ENCODE assay signal across 8 mouse cellular contexts in genomic region chr4:44232771-44233712, GRCm38 (mm10). TPM values are rescaled to one million over a fixed set of nuclear protein-coding genes. Genes with fewer than 3 reads are reported as not detected.
DNase-seq lines count a peak whose midpoint lies in the region; ATAC-seq and TF ChIP-seq lines count a peak whose summit lies in the region.

No protein-coding gene starts in this region.

- ATAC-seq in embryonic facial prominence, embryonic 15.5 days (ENCODE audit: insufficient number of reproducible peaks, low FRiP score, low TSS enrichment, low read depth) = peak; percentile 27
- ATAC-seq in heart, embryonic 13.5 days (ENCODE audit: extremely low read depth, insufficient number of reproducible peaks, low FRiP score, low TSS enrichment) = peak; percentile 28
- peak; percentile 57 for ATAC-seq in kidney, embryonic 15.5 days (replicated peaks; ENCODE audit: low FRiP score)
- no peak for ATAC-seq in liver, embryonic 16.5 days (ENCODE audit: low read depth)
- ATAC-seq in neural tube, embryonic 11.5 days (ENCODE audit: insufficient read depth, low FRiP score, low TSS enrichment) = peak; percentile 64

- no peaks in the 10 kb centered on the region for H3K79me3 ChIP-seq in C2C12 (ENCODE audit: low read depth)

- H3K9ac ChIP-seq in embryonic facial prominence, embryonic 15.5 days = peak overlapping the region; percentile 77
- peak overlapping the region; percentile 97 for H3K9ac ChIP-seq in heart, embryonic 13.5 days
- peak overlapping the region; percentile 80 for H3K9ac ChIP-seq in kidney, embryonic 15.5 days
- H3K9ac ChIP-seq in liver, embryonic 16.5 days (ENCODE audit: low read depth, low read length) = peak overlapping the region; percentile 81
- peak overlapping the region; percentile 87 for H3K9ac ChIP-seq in neural tube, embryonic 11.5 days (ENCODE audit: low read length)

- no peaks in the 10 kb centered on the region for H3K27me3 ChIP-seq in C2C12 (ENCODE audit: control insufficient read depth, insufficient read depth, insufficient read length)
- H3K27me3 ChIP-seq in embryonic facial prominence, embryonic 15.5 days = no peaks in the 10 kb centered on the region
- no peaks in the 10 kb centered on the region for H3K27me3 ChIP-seq in heart, embryonic 13.5 days (replicated peaks)
- no peaks in the 10 kb centered on the region for H3K27me3 ChIP-seq in kidney, embryonic 15.5 days
- peaks cover 15% of the 10 kb centered on the region for H3K27me3 ChIP-seq in liver, embryonic 16.5 days (ENCODE audit: control insufficient read depth, insufficient read depth, low read depth, low read length)
- H3K27me3 ChIP-seq in neural tube, embryonic 11.5 days (ENCODE audit: control insufficient read depth, insufficient read depth, low read length) = no peaks in the 10 kb centered on the region

- H3K79me2 ChIP-seq in C2C12 (ENCODE audit: control insufficient read depth, insufficient read depth) = peaks cover 5% of the 10 kb centered on the region

- H3K4me1 ChIP-seq in embryonic facial prominence, embryonic 15.5 days = peaks cover 26% of the 10 kb centered on the region
- peaks cover 26% of the 10 kb centered on the region for H3K4me1 ChIP-seq in heart, embryonic 13.5 days
- H3K4me1 ChIP-seq in kidney, embryonic 15.5 days = peaks cover 27% of the 10 kb centered on the region
- H3K4me1 ChIP-seq in liver, embryonic 16.5 days (ENCODE audit: control insufficient read depth, low read depth, low read length) = peaks cover 18% of the 10 kb centered on the region
- peaks cover 12% of the 10 kb centered on the region for H3K4me1 ChIP-seq in neural tube, embryonic 11.5 days (ENCODE audit: control insufficient read depth, insufficient read depth, low read length)

- TF ChIP-seq CTCF in C2C12 (IDR thresholded peaks at IDR 0.05; ENCODE audit: control insufficient read depth, insufficient read depth, insufficient read length) = no peak

- peak overlapping the region; percentile 90 for H3K4me2 ChIP-seq in embryonic facial prominence, embryonic 15.5 days (replicated peaks)
- peak overlapping the region; percentile 93 for H3K4me2 ChIP-seq in heart, embryonic 13.5 days
- peak overlapping the region; percentile 84 for H3K4me2 ChIP-seq in kidney, embryonic 15.5 days
- H3K4me2 ChIP-seq in liver, embryonic 16.5 days (ENCODE audit: low read depth, low read length) = peak overlapping the region; percentile 85
- peak overlapping the region; percentile 78 for H3K4me2 ChIP-seq in neural tube, embryonic 11.5 days (ENCODE audit: low read depth)

- H3K36me3 ChIP-seq in C2C12 (ENCODE audit: control insufficient read depth, insufficient read depth) = no peaks in the 10 kb centered on the region
- no peaks in the 10 kb centered on the region for H3K36me3 ChIP-seq in embryonic facial prominence, embryonic 15.5 days
- H3K36me3 ChIP-seq in heart, embryonic 13.5 days = no peaks in the 10 kb centered on the region
- no peaks in the 10 kb centered on the region for H3K36me3 ChIP-seq in kidney, embryonic 15.5 days
- no peaks in the 10 kb centered on the region for H3K36me3 ChIP-seq in liver, embryonic 16.5 days (ENCODE audit: control insufficient read depth, insufficient read depth)
- no peaks in the 10 kb centered on the region for H3K36me3 ChIP-seq in neural tube, embryonic 11.5 days (ENCODE audit: control insufficient read depth, insufficient read depth, low read length)

- under 1% methylated on average over 29 of the region's 68 CpGs for WGBS in embryonic facial prominence, embryonic 15.5 days
- 1% methylated on average over 45 of the region's 68 CpGs for WGBS in heart, embryonic 13.5 days
- 0% methylated on average over 35 of the region's 68 CpGs for WGBS in kidney, embryonic 15.5 days
- WGBS in liver, embryonic 16.5 days (ENCODE audit: insufficient replicate concordance) = 1% methylated on average over 44 of the region's 68 CpGs
- 0% methylated on average over 32 of the region's 68 CpGs for WGBS in neural tube, embryonic 11.5 days

- H3K9me3 ChIP-seq in embryonic facial prominence, embryonic 15.5 days (replicated peaks) = no peaks in the 10 kb centered on the region
- H3K9me3 ChIP-seq in heart, embryonic 13.5 days = no peaks in the 10 kb centered on the region
- H3K9me3 ChIP-seq in kidney, embryonic 15.5 days (replicated peaks) = no peaks in the 10 kb centered on the region
- no peaks in the 10 kb centered on the region for H3K9me3 ChIP-seq in liver, embryonic 16.5 days (replicated peaks; ENCODE audit: control insufficient read depth, low read length)
- H3K9me3 ChIP-seq in neural tube, embryonic 11.5 days (ENCODE audit: control insufficient read depth, low read length) = no peaks in the 10 kb centered on the region

- H3ac ChIP-seq in C2C12 (ENCODE audit: control insufficient read depth, insufficient read length, low read depth) = peak overlapping the region; percentile 75

- H3K27ac ChIP-seq in embryonic facial prominence, embryonic 15.5 days (replicated peaks) = peak overlapping the region; percentile 84
- H3K27ac ChIP-seq in heart, embryonic 13.5 days (replicated peaks) = peak overlapping the region; percentile 93
- peak overlapping the region; percentile 96 for H3K27ac ChIP-seq in kidney, embryonic 15.5 days
- peak overlapping the region; percentile 67 for H3K27ac ChIP-seq in liver, embryonic 16.5 days (ENCODE audit: low read length)
- H3K27ac ChIP-seq in neural tube, embryonic 11.5 days (ENCODE audit: low read depth, low read length) = peak overlapping the region; percentile 95

- DNase-seq in adrenal gland, postnatal 36 days = peak; percentile 50 to 61
- peak; percentile 72 for DNase-seq in neural tube, embryonic 11.5 days (ENCODE audit: low spot score)
- peak; percentile 66 for DNase-seq in testis, postnatal 14 days (ENCODE audit: low spot score)

- H3K4me3 ChIP-seq in C2C12 (ENCODE audit: insufficient read depth, poor library complexity, severe bottlenecking) = peak overlapping the region; percentile 48
- peak overlapping the region; percentile 75 for H3K4me3 ChIP-seq in embryonic facial prominence, embryonic 15.5 days (replicated peaks)
- peak overlapping the region; percentile 88 for H3K4me3 ChIP-seq in heart, embryonic 13.5 days
- H3K4me3 ChIP-seq in kidney, embryonic 15.5 days (replicated peaks) = peak overlapping the region; percentile 63
- H3K4me3 ChIP-seq in liver, embryonic 16.5 days (ENCODE audit: low read depth, low read length) = peak overlapping the region; percentile 76
- peak overlapping the region; percentile 93 for H3K4me3 ChIP-seq in neural tube, embryonic 11.5 days (ENCODE audit: low read depth, low read length)

TF ChIP-seq in C2C12, 6 proteins besides CTCF, POLR2A, EP300 and RAD21:
- TF ChIP-seq MAX (IDR thresholded peaks at IDR 0.05) (no peak), MYOD1 (IDR thresholded peaks at IDR 0.05; ENCODE audit: control insufficient read depth, insufficient read length, low read depth) (no peak), FOSL1 (IDR thresholded peaks at IDR 0.05; ENCODE audit: insufficient read depth, low read length, poor library complexity, severe bottlenecking) (no peak), USF1 (IDR thresholded peaks at IDR 0.05; ENCODE audit: low read depth) (no peak), CEBPB (IDR thresholded peaks at IDR 0.05; ENCODE audit: low read depth) (no peak), MYOG (IDR thresholded peaks at IDR 0.05; ENCODE audit: control insufficient read depth, extremely low read depth, insufficient read length) (no peak)

RNA-seq across cellular contexts. Expression of gene Rnf38, which starts 0.5 kb away (rescaled TPM):
- polyA plus RNA-seq in C2C12 (2012; fragmentation: generic; extraction: Trizol) = 9.8 TPM
- total RNA-seq in adrenal gland, postnatal 36 days (2021) = 10 to 100 TPM; 29.3 to 34.5 TPM
- 17.5 and 20.0 TPM in 2 replicates for polyA plus RNA-seq in embryonic facial prominence, embryonic 15.5 days (2015; fragmentation: Nextera tagmentation; extraction: Ambion mirVana)
- polyA plus RNA-seq in heart, embryonic 13.5 days (2015; fragmentation: Nextera tagmentation; extraction: Ambion mirVana) = 15.5 and 15.6 TPM in 2 replicates
- polyA plus RNA-seq in kidney, embryonic 15.5 days (2015; fragmentation: Nextera tagmentation; extraction: Ambion mirVana) = 21.4 and 22.2 TPM in 2 replicates
- 9.5 and 12.1 TPM in 2 replicates for polyA plus RNA-seq in liver, embryonic 16.5 days (2015; fragmentation: Nextera tagmentation; extraction: Ambion mirVana)
- polyA plus RNA-seq in neural tube, embryonic 11.5 days (2014; fragmentation: Nextera tagmentation; extraction: Ambion mirVana) = 55.1 and 55.8 TPM in 2 replicates
